Mouse (Mus musculus) ES-Bruce4 (cell line): ENCODE measurements around the gene Hnrnpa3. TPM values are rescaled to one million over a fixed set of nuclear protein-coding genes. Genes with fewer than 3 reads are reported as not detected.
A peak's percentile ranks its signal among the peaks of the same experiment; 100 is the strongest.
"Not testable (repeated sequence)": the region's sequence is repeated elsewhere in the genome, so short reads cannot be mapped to it uniquely, and the experiment has no call there.

ENCODE experiments used
- H3K27ac ChIP-seq: 2 replicates; pipeline ENCODE4 v1.5.1; 2012; ENCODE audit warnings: low read length, inconsistent platforms; ENCODE audit not compliant: insufficient read depth
- H3K27me3 ChIP-seq: 2 replicates; pipeline ENCODE4 v1.6.1; 2012; ENCODE audit warnings: mild to moderate bottlenecking, low read length, inconsistent platforms; ENCODE audit not compliant: control insufficient read depth, poor library complexity, insufficient read depth, severe bottlenecking
- H3K36me3 ChIP-seq: 2 replicates; pipeline ENCODE4 v1.6.1; 2012; ENCODE audit warnings: inconsistent platforms, mild to moderate bottlenecking, low read length, moderate library complexity; ENCODE audit not compliant: control insufficient read depth, poor library complexity, insufficient read depth, severe bottlenecking
- H3K4me1 ChIP-seq: one replicate; pipeline ENCODE4 v1.8.1; 2011; ENCODE audit warnings: low read length; ENCODE audit not compliant: control insufficient read depth, insufficient read depth
- H3K4me3 ChIP-seq: 2 replicates; pipeline ENCODE4 v1.5.1; 2011; ENCODE audit warnings: low read depth, mild to moderate bottlenecking, low read length
- H3K9ac ChIP-seq: 2 replicates; pipeline ENCODE4 v1.6.1; 2012; ENCODE audit warnings: low read depth, mild to moderate bottlenecking, inconsistent platforms; ENCODE audit not compliant: poor library complexity, severe bottlenecking
- H3K9me3 ChIP-seq: replicated peaks from 2 replicates; pipeline ENCODE4 v1.6.1; 2012; ENCODE audit warnings: mild to moderate bottlenecking, low read length, inconsistent platforms; ENCODE audit not compliant: control insufficient read depth, poor library complexity, insufficient read depth, severe bottlenecking
- CTCF ChIP-seq: IDR thresholded peaks from one replicate; pipeline ENCODE4 v1.8.1; 2011; ENCODE audit warnings: low read depth, low read length
- EP300 ChIP-seq: IDR thresholded peaks from 2 replicates; pipeline ENCODE4 v1.6.1; 2011; ENCODE audit warnings: low read depth, low read length; ENCODE audit not compliant: insufficient read depth
- POLR2A ChIP-seq: IDR thresholded peaks from one replicate; pipeline ENCODE4 v1.8.1; 2011; ENCODE audit warnings: low read length; ENCODE audit not compliant: insufficient read depth
- polyA plus RNA-seq: library from polyadenylated mRNA; stranded (reverse); fragments of >200 nt; gene quantifications from 2 replicates; pipeline ENCODE4 v1.2.4, GENCODE M21; 2011; ENCODE audit warnings: low read depth; ENCODE audit not compliant: missing spikeins, insufficient read depth, insufficient read length

Hnrnpa3 gene
- polyA plus RNA-seq, 1 experiment: 839 TPM

GRCm38 (mm10) chr2:75688901-75689300 is 29.8 kb downstream of the Hnrnpa3 start:
- Histone ChIP-seq H3K27ac (no peak overlapping the region), H3K27me3 (no peaks in the 10 kb centered on the region), H3K36me3 (no peaks in the 10 kb centered on the region; the same call in 1 of the 2 replicates), H3K9me3 (no peaks in the 10 kb centered on the region), H3K4me3 (no peak overlapping the region), H3K9ac (no peak overlapping the region), H3K4me1 (peaks cover 6% of the 10 kb centered on the region)
- TF ChIP-seq EP300 (no peak), CTCF (no peak), POLR2A (no peak)

- peak overlapping the region; percentile 12; the same call in 1 of the 2 replicates for H3K27ac ChIP-seq
- TF ChIP-seq CTCF (no peak), EP300 (no peak), POLR2A (no peak)
- H3K9me3 ChIP-seq: no peaks in the 10 kb centered on the region
Measured at GRCm38 (mm10) chr2:75689482-75690158, 30.6 kb downstream of the Hnrnpa3 start.

GRCm38 (mm10) chr2:75690656-75691055 is 31.6 kb downstream of the Hnrnpa3 start:
- H3K36me3 ChIP-seq: no peaks in the 10 kb centered on the region; the same call in 1 of the 2 replicates
- 0 out of 2 replicates have a peak overlapping the region, but pooled peaks have one; percentile 17 for H3K27ac ChIP-seq
- TF ChIP-seq EP300 (no peak), CTCF (no peak), POLR2A (no peak)
- H3K4me3 ChIP-seq: no peak overlapping the region
- peaks cover 9% of the 10 kb centered on the region for H3K4me1 ChIP-seq
- H3K9me3 ChIP-seq: no peaks in the 10 kb centered on the region
- no peak overlapping the region for H3K9ac ChIP-seq
- H3K27me3 ChIP-seq: no peaks in the 10 kb centered on the region

More at GRCm38 (mm10) chr2:75689482-75690158, 30.6 kb downstream of the Hnrnpa3 start:
- Histone ChIP-seq H3K4me3 (no peak overlapping the region), H3K9ac (no peak overlapping the region), H3K36me3 (no peaks in the 10 kb centered on the region; the same call in 1 of the 2 replicates), H3K27me3 (no peaks in the 10 kb centered on the region), H3K4me1 (peaks cover 6% of the 10 kb centered on the region)

- TF ChIP-seq EP300: no peak
- no peak for TF ChIP-seq CTCF
- no peak for TF ChIP-seq POLR2A
Measured at GRCm38 (mm10) chr2:75691316-75691715, 32.3 kb downstream of the Hnrnpa3 start.

GRCm38 (mm10) chr2:75692369-75692768 is 33.3 kb downstream of the Hnrnpa3 start:
- Histone ChIP-seq H3K4me1 (peaks cover 12% of the 10 kb centered on the region), H3K27me3 (no peaks in the 10 kb centered on the region), H3K27ac (no peak overlapping the region), H3K9me3 (no peaks in the 10 kb centered on the region), H3K36me3 (peaks cover 2% of the 10 kb centered on the region; the same call in 1 of the 2 replicates), H3K4me3 (no peak overlapping the region), H3K9ac (no peak overlapping the region)
- TF ChIP-seq POLR2A: no peak
- no peak for TF ChIP-seq EP300
- no peak for TF ChIP-seq CTCF

More at GRCm38 (mm10) chr2:75691316-75691715, 32.3 kb downstream of the Hnrnpa3 start:
- H3K9me3 ChIP-seq: no peaks in the 10 kb centered on the region
- H3K27ac ChIP-seq: no peak overlapping the region
- H3K36me3 ChIP-seq: no peaks in the 10 kb centered on the region; the same call in 1 of the 2 replicates
- no peaks in the 10 kb centered on the region for H3K27me3 ChIP-seq
- no peak overlapping the region for H3K4me3 ChIP-seq
- no peak overlapping the region for H3K9ac ChIP-seq
- peaks cover 9% of the 10 kb centered on the region for H3K4me1 ChIP-seq

GRCm38 (mm10) chr2:75694926-75695325 is 35.9 kb downstream of the Hnrnpa3 start:
- H3K4me1 ChIP-seq: peaks cover 14% of the 10 kb centered on the region
- H3K27me3 ChIP-seq, H3K4me3 ChIP-seq, H3K36me3 ChIP-seq, H3K9me3 ChIP-seq, H3K27ac ChIP-seq, H3K9ac ChIP-seq: not testable (repeated sequence)
